Mouse (Mus musculus): ENCODE results near the gene Adgrd1. TPM values are rescaled to one million over a fixed set of nuclear protein-coding genes. Genes with fewer than 3 reads are reported as not detected.

The Adgrd1 gene
- total RNA-seq, 1 experiment from 2014 or later, result 1.6 TPM

DNA sequence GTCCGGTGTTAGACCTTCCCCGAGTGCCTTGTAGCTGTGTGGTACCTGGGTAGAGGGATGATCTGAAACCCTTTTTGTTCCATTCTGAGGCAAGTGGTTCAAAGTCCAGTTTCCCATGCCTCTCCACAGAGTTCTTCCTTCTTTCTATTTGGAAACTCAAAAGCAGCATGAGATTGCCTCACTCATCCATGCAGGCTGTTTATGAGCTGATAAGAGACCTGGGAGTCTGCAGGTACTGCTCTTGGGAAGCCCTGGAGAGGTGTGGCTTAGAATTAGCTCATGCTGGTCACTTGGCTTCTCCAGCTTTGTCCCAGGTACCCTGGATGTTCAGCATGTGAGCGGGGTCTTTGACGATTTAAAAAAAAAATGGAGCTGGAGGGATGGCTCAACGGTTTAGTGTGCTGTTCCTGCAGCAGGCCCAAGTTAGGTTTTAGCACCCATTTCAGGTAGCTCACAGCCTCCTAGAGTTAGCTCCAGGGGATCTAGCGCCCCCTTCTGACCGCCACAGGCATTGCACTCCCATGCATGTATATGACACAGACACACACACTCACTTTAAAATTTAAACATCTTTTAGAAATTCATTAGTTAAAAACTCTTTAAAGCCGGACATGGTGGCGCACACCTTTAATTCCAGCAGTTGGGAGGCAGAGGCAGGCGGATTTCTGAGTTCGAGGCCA, 65.0 kb downstream of the Adgrd1 start:
- no peak for DNase-seq

- DNase-seq, result no peak
Measured at GRCm38 (mm10) chr5:129163416-129163815, 66.9 kb downstream of the Adgrd1 start.

DNA sequence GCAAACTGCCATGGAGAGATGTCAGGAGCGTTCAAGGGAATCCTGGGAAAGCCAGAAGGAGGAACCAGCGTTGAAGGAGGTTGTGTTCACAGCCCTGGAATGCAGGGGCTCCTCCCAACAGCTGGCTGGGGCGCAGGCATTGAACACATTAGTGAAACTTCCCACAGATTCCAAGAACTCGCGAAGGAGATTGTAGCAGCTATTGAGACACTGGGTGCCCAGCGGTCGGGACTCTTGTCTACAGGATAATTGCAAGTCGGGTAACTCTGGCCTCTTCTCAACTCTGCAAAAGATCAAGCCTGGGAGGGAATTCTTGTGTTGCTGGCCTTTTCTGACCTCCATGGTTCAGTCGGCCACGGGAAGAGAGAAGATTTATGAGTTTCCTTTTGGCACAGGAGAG, 67.5 kb downstream of the Adgrd1 start:
- no peak for DNase-seq

DNA sequence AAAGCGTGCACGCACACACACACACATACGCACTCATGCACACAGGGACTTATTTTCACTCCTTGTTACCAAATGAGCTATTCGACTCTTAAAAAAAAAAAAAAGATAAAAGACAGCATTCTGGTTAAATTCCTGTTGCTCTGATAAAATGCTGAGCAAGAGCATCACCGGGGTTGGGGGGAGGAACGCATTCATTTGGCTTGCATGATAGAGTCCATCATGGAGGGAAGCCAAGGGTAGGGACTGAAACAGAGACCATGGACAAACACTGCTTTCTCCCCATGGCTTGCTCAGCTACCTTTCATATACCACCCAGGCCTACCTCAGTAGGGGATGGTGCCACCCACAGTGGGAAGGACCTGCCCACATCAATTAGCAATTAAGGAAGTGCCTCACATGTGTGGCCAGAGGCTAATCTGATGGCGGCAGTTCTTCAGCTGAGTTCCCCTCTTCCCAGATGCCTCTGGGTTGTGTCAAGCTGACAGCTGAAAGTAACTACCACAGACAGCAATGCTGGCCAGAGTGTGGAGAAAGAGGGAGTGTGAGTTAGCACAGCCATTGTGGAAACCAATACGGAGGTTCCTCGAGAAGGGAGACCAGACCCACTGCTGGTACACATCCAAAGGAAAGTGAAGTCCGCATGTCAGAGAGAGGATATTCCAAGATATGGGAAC, 68.5 kb downstream of the Adgrd1 start:
- DNase-seq, result no peak

DNA sequence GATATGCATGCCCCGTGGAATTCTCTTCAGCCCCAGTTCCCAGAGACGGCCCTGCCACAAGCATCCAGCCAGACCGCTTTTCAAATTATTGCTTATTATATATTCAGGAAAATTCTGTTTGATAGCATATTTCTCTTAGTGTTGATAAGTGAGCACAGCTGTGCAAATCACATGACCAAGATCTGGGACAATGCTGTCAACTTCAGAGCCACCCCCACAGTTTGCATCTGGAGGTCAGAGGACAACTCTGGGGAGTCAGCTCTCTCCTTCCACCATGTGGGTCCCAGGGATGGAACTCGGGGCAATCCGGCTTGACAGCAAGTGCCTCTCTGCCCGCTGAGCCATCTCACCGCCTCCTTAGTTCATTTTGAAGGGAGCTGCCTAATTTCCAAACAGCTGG, 69.0 kb downstream of the Adgrd1 start:
- no peak for DNase-seq

- no peak for DNase-seq
Measured at GRCm38 (mm10) chr5:129169090-129169489, 72.5 kb downstream of the Adgrd1 start.

GRCm38 (mm10) chr5:129169567-129169966, 73.0 kb downstream of the Adgrd1 start:
- DNase-seq, result no peak

DNA sequence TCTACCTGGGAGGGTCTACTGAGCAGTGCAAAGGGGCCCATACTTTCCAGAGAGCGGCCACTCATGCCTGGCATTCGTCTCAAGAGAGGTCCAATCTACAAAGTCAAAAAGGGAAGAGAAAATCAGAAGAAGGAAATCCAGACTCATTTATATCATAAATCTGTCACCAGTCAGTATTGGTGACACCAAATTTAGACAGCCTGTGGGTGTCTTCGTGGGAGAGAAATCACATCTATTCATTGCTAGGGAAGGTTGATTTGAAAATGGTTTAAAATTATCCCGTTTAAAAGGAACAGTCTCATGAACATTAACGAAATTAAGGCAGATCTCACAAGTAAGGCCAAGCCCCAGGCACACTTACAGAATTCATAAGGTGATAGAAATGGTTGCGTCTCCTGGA, 76.0 kb downstream of the Adgrd1 start:
- DNase-seq, result no peak

DNA sequence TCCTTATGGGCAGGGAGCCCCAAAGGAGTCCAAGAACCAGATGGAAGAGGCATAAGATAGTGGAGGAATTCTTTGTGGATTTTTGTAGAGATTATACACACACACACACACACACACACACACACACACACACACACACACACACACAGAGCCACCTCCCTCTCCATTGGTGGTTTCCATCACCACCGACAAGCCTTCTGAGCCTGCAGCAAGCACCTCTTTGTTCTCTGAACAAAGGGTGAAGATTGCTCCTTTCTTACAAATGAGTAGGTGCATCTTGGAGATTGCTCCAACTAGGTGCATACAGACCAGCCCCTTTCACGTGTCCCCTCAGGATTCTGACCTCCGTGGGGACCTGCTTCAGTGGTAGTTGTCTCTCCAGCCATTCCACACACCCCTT, 79.4 kb downstream of the Adgrd1 start:
- no peak for DNase-seq

DNA sequence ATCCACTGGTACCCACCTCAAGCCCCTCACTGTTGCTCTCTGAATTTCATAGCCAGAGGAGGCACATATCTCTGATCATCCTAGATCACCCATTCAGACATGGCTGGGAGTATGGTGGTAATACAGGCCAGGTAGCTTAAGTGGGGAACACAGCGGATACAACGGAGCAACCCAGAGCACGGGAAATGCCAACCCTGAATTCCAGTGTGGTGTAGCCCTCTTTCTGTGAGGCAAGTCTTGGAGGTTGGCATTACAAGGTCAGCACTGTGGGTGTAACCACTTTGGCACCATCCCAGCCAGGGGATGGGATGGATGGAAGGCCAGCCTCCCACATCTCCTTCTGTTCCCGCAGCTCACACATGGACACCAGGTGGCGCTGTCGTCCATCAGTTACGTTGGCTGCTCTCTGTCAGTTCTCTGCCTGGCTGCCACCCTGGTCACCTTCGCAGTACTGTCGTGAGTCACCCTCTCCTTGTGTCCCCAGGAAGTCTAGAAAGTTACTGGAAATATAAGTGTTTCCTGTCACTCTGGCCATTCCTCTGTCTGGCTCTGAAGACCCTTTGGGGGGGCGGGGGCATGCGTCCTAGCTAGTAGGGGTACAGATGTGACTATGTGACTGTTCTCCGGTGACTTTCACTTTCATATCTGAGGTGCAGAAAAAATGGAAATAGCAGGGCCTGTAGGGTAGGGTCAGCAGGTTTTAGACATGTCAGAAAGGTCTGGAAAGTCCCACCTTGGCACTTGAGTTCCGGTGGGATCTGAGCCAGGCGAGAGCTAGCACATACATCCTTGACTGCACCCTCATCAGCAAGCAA, 81.4 kb downstream of the Adgrd1 start:
- DNase-seq, result peak; percentile 89

GRCm38 (mm10) chr5:129179356-129179755, 82.8 kb downstream of the Adgrd1 start:
- no peak for DNase-seq

DNA sequence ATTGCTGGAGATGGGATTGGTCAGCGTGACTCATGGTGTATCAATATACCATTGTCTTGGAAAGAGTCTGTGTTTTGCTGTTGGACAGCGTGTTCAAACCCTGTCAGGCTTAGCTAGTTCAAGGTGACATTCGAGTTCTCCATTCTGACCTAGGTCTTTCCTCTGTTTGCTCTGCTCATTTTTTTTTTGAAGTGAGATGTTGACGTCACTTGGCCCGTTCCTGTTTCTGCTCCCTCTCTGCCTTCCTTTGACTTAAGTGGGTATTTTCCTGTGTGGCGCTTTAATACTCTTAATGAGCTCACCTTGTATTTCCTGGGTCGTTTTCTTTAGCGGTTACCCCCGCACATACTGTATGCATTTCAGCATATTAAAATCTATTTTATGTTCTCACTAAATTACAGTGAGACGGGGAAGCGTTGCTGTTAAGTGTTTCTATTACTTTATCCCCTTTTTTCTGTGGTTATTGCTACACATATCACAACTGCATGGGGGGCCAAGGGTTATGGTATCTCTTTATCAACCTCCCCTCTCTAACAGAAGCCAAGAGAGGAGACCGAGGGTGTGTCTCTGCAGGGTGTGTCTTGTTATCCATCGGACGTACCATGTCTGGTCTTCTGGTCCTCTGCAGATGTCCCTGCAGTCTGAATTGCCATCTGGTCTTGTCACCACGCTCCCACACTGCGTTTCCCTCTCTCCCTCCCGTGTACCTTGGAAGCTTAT, 83.6 kb downstream of the Adgrd1 start:
- DNase-seq, result no peak

DNA sequence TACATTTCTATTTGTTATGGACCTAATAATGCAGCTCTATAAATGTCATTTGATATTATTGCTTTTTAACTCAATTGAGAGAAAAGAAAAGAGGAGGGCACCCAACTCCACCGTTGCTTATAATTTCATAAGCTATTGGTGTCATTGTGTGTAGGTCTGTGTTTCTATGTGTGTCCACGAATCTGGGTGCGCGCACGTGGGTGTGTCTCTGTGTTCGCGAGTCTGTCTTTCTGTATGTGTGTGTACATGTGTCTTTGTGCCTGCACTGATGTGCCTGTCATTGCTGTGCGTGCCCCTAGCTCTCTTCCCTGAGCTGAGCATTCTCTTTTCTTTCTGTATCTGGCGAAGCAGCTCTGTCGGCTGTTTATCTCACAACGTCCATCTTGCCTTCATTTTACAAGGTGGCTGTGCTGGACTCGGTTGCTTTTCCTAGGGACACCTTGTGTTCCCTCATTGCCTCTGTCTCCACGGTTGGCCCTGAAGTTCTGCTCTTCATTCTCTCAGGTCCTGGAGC, 84.2 kb downstream of the Adgrd1 start:
- DNase-seq, result no peak

DNA sequence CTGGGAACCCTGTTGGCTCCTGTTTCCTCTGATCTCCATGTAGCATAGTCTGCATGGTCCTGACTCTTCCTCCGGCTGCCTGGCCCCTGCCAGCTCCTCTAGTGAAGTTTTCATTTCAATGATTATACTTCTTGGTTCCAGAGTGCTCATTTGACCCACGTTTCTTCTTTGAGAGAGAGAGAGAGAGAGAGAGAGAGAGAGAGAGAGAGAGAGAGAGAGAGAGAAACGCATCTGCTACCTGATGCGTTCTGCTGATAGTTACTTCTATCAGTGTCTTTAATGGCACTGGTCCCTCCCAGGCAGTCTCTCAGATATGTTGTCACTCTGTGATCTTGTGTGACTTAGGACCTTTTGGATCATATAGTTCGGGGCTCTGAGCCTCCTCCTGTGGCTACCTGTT, 84.9 kb downstream of the Adgrd1 start:
- DNase-seq, result no peak

DNA sequence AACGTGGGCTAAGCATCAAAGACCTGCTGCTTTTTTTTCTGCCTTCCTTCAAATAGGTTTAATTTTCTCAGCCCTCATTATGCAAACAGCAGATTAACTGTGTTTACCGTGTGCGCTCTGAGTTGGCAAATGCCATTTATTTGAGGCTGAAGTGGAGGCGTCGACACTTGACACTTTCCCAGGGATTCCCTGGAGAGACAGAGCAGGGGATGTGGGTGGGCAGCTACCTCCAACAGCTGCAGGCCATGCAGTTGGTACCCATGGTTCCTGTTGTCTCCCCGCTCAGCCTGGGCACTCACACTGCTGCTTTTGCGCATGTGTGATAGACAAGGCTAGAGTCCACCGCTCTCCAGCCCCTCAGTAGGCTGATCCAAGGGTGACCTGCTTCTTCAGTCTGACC, 86.0 kb downstream of the Adgrd1 start:
- no peak for DNase-seq

- DNase-seq, result peak; percentile 61
Measured at GRCm38 (mm10) chr5:129186260-129186659, 89.7 kb downstream of the Adgrd1 start.

- DNase-seq, result no peak
Measured at GRCm38 (mm10) chr5:129186926-129187325, 90.4 kb downstream of the Adgrd1 start.

GRCm38 (mm10) chr5:129189071-129189470, 92.5 kb downstream of the Adgrd1 start:
- DNase-seq, result no peak

- DNase-seq, result no peak
Measured at GRCm38 (mm10) chr5:129190077-129190476, 93.5 kb downstream of the Adgrd1 start.

GRCm38 (mm10) chr5:129196501-129196900, 100.0 kb downstream of the Adgrd1 start:
- no peak for DNase-seq

DNA sequence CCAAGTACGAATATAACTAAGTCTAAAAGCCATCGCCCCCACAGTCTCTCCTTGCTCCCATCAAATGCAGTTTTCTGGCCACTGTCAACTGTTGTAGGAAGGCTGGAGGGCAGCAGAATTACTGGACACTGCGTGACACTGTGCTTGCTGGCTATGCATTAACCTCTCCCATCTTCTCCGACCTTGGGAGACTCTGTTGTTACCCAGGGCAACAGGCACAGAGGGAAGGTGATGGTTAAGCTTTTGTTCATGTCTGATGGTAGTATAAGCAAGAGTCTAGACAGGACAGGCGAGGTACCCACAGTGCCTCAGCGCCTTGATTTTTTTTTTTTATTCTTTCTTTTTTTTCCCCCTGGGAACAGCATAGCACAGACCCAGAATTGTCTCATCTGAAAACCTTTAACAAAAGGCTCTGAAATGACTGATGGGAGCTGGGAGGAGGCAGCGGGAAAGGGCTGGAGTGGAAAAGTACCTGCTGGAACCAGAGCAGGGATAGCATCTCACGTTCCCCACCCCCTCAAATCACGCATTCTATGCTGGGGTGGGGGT, 100.5 kb downstream of the Adgrd1 start:
- DNase-seq, result no peak

- DNase-seq, result no peak
Measured at GRCm38 (mm10) chr5:129200132-129200531, 103.6 kb downstream of the Adgrd1 start.
